Mouse (Mus musculus) megakaryocyte-erythroid progenitor cell, adult 5-6 weeks (primary cell): ENCODE results near the gene Cel. TPM values are rescaled to one million over a fixed set of nuclear protein-coding genes. Genes with fewer than 3 reads are reported as not detected.

Experiments
- ATAC-seq: replicated peaks from 2 replicates; pipeline ENCODE4 v1.8.0; 2016; ENCODE audit warnings: mild to moderate bottlenecking, inconsistent platforms; ENCODE audit not compliant: severe bottlenecking, poor library complexity, low FRiP score, low TSS enrichment
- total RNA-seq, 2 experiments: library from RNA; stranded (forward) in 1 of 2; stranded (reverse) in 1 of 2; fragments of 200-1000, 215-1000 nt in 1 of 2; fragments of >200 nt in 1 of 2; fragmentation: Nextera tagmentation in 1 of 2; gene quantifications; 2 replicates each; pipeline ENCODE4 v1.2.3; 2014 to 2017

Gene Cel
- total RNA-seq, 2 experiments from 2014 or later, result not detected

DNA sequence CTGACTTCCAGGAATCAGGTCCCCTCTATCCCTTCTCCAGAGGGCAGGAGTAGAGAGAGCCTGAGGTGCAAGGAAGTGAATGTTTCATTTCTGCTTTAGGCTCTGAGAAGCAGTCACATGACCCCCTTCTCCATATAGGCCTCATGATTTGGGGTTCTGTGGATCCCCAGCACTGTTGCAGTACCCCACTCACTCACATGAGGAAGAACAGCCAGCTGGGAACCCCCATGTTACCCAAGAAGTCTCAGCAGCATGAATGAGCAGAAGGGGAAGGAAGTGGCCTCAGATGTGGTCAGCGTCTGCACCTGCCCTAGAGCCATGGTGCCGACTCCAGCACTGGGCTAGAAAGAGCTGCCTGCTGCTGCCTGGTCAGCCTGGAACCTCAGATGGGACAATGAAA is 23.3 kb downstream of the Cel start:
- no peak for ATAC-seq

DNA sequence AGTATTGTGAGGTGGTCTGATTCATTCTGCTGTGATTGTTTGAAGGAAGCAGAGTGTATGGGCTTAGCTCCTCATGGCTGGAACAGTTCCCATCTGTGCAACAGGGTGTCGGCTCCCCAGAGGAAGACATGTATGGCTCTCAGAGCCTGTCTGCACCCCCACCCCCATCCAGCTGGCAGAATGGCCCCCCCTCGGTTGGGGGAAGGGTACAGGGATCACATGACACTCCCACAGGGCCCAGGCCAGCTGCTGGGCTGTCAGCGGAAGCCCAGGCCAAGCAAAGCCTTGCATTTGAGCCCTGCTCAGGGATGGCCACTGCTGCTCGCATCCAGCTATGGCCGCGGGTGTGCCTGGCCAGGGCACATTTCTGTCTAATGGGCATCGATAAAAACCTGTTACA is 24.0 kb downstream of the Cel start:
- ATAC-seq, result no peak

DNA sequence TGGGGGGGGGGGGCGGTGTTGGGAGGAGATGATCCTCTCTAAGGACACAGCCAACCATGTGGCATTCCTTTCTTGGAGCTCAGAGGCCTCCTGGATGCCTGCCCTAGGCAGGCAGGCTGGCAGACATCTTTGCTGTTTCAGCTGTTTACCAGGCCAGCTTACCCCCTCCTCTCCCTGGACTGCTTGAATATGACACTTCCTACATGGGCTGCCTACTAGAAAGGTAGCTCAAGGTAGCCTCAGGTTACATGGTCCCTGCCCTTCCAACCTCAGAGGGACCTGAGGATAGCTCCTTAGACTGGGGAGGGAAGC is 24.4 kb downstream of the Cel start:
- no peak for ATAC-seq

DNA sequence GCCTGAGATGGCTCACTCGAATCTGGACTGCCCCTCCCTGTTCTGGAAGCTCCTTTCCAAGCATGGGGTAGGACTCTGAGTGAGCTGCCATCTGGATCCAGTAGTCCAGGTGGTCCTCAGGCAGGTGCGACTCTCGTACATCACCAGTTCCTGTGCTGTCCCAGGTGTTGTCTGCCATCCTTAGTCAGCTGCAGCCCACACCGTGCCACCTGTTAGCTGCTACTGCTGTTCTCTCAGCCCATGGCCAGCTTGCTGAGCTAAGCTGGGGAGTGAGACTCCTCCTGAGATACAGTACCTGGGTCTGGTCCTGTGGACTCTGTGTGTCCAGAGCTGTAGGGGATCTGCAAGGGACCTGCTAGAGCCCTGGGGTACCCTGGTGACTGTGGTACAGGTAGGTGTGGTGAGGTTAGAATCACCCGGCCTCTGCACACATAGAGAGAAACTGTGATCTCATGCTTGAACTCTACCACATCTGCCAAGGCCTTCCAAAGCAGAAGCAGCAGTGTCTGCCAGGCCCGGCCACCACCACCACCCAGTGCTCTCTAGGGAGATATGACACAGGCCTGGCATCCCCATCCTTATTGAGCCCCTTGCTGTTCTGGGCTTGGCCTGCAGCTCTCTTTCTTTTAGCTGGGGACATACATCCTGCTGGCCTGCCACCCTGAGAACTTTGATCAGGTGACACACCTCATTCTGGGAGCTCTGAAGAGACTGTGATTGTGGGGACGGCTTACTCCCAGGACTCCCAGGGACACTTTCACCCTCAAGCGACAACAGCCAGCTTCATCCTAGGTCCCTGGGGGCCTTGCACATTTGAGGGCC is 25.0 kb downstream of the Cel start:
- ATAC-seq, result no peak

DNA sequence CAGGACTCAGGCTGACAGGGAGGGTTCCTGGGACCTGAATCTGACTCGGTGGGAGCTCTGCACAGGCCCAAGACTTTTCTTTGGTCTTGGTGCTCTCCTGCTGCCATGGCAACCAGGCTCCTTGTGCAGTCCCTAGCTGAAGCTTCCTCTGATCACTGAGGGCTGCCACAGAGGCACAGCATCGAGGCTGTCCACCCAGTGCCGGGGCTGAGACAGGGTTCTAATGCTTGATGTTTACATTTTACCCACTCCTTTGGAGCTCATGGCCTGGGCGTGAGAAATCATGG is 25.6 kb downstream of the Cel start:
- no peak for ATAC-seq

DNA sequence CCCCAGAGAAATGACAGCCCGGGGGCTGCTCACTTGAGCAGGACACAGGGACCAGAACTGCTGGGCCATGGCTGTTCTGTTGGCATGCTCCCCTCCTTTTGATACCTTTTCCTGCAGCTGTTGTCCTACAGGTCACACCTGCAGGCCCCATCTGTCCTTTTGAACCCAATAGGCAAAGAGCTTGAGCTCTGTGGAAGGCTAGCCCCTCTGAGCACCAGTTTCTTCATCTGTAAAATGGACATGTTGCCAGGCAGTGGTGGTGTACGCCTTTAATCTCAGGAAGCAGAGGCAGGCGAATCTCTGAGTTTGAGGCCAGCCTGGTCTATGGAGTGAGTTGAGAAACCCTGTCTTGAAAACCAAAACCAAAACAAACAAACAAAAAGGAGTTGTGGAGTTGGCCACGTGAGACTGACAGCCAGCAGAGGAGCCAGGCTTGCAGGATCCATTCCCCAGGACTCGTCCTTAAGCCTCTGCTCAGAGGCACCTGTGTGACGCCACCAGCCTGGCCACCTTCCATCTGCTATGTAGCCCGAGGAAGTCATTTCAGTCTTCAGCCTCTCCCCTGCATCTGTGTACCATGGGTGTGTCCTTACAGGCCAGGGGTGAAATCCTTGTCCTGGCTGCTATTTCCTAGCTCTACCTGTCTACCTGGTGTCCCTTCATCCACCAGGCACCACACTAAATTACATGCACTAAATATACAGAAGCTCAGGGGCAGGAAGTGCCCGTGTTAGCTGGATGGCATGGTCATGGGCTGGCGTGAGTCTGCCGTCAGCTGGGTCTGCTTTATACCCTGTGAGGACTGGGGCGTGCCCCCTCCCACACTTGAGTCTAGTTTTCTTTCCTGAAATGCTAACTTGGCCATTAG is 26.2 kb downstream of the Cel start:
- no peak for ATAC-seq

DNA sequence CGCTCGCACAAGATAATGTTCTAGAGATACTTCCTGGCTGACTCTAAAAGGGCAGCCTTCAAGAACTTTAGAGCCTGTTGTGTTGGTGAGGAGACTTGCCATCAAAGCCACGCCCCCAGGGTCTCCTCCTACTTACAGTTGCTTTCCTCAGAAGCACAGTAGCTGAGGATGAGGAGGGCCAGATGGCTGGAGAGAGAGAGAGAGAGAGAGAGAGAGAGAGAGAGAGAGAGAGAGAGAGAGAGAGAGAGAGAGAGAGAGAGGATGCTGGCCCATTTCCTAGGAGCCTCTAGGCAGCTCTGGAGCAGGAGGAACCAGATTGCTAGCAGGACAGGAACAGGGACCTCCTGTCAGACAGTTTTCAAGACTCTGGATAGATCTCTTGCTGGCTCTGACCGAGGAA is 27.0 kb downstream of the Cel start:
- no peak for ATAC-seq

DNA sequence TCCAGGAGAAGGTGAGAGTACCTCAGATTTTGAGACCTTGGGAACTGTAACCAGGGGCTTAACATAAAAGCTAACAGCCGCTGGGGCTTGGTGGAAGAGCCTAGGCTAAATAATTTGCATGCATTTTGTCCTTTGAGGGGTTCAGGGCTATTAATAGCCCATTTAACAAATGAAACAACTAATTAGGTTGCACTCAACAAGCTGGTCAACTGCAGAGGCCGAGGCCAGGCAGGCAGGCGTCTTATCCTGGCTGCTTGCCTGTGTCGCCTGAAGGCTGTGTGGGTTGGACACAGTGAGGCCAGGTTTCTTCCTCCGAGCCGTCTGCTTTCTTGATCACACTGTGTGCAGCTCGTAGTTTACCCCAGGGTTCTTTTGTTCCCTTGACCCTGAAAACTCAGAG is 27.6 kb downstream of the Cel start:
- no peak for ATAC-seq

DNA sequence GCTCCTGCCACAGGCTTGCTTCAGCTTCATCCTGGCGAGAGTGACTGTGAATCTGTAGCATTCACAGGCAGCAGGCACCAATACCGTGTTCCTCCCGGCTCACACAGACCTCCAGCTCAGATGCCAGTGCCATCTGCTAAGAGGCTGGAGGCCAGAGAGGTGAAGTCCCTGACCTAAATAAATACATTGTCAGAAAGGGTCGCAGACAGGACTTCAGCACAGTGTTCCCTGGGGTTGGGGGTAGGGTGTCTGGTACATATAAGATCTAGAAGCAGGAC is 28.0 kb downstream of the Cel start:
- ATAC-seq, result no peak

DNA sequence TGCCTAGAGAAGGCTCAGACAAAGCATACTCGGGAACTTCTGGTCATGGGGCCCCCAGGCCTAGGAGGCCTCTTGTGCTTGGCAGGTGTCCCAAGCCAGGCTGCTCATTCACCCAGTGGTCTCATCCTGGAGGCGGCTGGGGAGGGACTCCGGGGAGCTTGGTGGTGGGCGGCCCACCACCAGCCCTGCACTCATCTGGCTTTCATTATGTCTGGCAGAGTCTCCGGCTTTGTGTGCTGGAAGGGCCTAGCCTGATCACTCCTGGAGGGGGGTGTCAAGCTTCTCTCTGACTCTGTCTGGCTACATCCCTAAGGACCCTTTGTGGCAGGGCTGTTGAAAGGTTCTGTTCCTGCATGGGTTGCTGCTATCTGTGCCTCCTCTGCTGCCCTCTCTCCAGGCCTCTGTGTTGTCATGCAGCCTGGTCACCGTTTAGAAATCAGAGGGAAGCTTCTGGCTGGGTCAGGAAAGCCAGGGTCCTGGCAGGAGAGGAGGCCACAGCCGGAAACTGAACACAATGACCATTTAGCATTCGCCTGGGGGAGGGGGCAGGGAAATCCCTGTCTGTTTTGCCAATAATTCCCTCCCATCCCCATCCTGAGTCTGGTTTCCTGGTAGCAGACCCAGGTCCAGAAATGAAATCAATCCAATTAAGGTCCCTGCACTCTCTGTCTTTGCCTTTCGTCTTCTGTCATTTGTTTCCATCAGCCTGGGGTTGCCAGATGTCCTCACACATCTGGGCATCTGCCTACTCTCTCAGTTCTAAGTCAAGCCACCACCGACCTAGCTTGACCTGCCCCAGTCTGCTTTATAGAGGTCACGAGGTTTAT is 28.6 kb downstream of the Cel start:
- no peak for ATAC-seq

DNA sequence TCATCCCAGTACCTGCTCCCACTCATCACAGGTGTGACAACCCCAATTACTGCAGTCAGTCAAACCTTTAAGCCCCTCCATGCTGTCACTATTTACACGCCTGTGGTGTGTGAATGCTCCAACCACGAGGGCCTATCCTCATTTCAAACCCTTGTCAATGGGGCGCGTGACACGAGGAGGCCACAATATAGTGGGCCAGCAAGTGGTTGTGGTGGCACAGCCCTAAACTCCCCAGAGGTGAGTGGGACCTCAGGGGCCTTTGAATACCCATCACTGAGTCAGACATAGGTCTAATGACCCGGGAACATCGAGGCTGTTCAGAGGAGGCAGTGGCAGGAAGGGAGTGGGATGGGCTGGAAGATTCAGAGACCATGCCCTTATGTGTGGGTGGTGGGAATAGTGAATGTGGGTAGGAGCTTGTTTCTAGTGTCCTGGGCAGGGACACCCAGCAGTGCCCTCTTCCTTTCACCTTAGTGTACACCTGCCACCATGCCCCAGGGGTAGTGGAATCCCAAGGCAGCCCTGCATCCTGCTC is 29.2 kb downstream of the Cel start:
- no peak for ATAC-seq

DNA sequence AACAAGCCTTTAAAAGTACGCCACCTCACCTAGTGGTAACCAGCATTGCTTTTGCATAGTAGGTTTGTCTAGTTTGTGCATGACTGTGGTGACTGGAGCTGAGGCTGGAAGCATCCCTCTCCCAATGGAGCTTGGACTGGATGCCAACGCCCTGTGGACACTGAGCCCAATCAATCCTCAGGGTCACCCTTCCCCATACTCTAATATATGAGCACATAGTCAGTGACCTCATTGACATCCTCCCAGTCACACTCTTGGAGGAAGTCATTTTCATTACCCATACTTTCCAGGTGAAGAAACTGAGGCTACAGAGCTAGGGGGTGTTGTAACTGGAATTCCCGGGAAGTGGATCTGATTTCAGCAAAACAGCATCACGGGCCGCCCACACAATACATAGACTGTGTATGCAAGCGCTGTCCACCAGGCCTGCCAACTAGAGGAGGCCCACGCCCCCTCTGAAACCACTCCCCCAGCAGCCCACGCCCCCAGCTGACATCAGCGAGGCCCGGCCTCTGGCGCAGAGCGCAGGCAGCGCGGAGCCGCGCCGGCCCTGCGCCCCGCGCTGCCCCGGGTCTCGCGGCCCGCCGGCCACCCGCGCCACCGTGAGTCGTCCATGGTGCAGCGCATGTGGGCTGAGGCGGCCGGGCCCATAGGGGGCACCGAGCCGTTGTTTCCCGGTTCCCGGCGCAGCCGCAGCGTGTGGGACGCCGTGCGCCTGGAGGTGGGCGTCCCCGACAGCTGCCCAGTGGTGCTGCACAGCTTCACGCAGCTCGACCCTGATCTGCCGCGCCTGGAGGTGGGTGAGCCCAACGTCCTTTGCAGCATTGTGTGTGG is 30.0 kb downstream of the Cel start:
- peak; percentile 95 for ATAC-seq

DNA sequence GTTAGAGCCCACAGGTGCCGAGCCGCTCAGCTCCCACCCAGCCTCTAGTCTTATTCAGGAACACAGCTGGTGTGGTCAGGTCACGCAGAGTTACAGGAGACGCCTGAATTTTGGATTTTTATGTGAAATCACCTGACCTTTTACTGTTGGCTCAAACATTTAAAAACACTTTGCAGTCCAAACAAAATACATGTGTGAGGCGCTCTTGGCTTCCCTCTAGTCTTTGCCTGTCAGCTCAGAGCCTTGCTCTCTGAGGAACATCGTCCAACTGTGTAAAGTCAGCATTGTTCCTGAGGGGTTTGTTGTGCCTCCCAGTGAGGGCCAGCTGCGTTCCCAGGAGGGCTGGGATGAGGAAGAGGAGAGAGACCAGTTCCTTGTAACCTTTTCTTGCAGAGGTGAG is 32.9 kb downstream of the Cel start:
- no peak for ATAC-seq

DNA sequence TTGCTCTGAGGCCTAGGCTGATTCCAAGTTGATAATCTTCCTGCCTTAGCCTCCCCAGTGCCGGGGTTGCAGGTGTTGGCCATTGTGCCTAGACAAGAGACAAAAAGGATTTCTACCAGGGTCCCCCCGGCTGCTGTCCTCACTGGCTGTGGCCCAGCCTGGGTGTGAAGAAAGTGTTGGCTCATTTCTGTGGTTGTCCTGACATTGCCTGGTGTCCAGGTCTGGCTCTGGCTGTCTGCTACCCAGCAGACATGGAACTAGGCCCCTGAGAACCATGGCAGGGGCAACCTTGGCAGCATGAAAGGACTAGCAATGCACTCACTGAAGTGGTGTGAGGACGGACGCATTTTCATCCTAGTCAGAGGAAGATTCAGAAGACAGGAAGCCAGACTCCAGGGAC is 33.3 kb downstream of the Cel start:
- no peak for ATAC-seq

DNA sequence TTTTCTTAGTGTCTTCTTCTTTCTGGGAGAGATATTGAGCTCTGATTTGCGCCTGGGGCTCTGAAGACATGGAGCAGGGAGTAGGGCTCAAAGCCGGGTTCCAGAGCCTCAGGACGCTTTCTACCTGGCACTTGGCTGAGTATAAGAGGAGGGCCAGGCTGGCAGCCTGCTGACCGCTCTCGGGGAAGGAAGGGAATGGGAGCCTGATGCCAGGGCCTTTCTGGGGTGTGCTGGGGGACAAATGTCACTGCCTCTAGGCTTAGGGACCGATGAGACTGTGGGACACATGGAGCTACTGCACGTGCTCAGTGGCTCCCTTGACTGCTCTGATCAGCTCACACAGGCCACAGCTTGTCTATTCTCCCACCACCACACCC is 34.9 kb downstream of the Cel start:
- no peak for ATAC-seq

DNA sequence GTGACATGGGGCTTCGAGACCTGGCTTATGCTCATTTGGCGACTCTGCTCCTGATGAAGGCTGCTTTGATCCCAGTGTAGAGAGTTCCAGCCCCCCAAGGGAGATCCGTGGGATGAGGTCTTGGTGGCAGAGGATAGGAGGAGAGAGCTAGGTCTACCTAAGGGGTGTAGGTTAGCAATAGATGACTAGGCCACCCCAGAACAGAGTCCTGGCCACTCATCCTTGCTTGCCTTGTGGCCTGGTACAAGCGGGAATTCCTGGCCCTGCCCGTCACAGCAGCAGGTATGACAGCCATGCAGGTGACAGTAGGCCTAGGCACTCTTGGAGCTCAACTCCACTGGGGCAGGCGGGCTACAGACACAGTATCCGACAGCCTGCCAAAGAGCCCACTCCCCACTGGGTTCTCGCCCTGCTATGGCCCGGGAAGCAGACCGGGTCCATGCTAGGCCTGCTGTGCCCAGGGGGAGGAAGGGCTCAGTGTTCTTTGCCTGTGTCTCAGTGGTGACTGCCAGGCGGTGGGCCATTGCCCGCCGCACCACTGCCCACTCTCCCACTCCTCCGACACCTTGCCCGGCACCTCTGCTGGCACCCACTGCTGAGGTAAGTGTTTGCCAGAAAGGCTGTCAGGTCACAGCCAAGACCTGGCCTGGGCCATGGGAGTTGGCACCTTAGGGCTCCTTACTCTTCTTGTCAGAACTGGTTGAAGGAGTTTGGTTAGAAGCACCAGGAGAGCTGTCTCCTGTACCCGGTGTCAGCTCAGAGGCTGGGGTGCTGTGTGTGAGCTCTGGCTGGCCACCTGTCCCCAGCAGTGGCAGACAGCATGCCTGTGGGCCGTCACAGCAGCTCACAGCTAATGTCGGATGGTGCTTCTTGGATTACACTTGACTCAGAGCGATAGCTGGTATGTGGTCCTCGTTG is 35.5 kb downstream of the Cel start:
- ATAC-seq, result no peak

DNA sequence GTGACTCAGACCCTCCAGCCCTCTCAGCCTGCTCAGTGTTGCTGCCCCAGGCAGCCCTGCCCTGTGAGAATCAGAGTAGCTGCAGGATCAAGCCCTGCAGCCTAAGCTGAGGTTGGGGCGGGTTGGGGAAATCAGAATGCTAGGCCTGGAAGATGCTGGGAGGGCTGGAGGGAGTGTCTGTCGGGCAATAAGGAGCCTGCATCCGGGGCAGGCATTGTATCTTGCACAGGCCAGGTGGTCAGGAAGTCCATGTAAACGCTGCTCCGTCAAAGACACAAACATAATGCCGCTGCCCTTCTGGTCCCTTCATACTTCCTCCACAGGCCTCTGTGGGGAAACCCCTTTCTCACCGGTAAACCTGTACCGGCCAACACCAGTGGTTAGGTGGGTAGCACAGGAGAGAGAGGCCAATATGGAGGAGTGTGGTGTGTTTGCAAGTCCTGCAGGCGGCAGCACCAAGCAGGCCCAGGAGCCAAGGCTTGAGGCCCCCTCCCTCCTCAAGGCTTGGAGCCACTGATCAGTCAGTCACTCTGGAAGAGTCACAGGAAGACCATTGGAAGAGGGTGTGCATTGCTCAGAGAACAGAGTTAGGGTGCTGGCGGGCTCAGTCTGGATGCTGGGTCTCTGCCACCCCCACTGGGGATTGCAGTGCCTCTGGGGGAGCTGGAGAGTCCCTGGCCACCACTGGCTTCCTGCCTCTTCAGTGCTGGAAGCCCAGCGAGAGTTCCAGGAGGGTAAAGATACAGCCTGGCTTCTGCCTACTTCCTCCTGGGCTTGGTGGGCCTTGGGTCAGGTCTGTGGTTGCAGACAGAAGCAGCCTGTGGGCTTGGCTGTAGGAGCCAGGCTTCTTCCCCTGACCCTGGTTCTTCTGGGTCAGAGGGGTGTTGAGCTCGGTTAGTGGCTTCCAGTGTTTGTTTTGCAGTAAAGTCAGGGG is 37.0 kb downstream of the Cel start:
- no peak for ATAC-seq
